Mouse (Mus musculus) liver, postnatal 0 days (tissue): ENCODE data around the gene Tnnt2.

Experiments
- CTCF ChIP-seq: sonication (generic); IDR thresholded peaks from 2 replicates; pipeline ENCODE4 v1.5.1; 2016; ENCODE audit warnings: antibody characterized with exemption, low read depth
- EP300 ChIP-seq: IDR thresholded peaks from 2 replicates; pipeline ENCODE4 v1.6.1; 2016; ENCODE audit warnings: antibody characterized with exemption, low read depth, mild to moderate bottlenecking

DNA sequence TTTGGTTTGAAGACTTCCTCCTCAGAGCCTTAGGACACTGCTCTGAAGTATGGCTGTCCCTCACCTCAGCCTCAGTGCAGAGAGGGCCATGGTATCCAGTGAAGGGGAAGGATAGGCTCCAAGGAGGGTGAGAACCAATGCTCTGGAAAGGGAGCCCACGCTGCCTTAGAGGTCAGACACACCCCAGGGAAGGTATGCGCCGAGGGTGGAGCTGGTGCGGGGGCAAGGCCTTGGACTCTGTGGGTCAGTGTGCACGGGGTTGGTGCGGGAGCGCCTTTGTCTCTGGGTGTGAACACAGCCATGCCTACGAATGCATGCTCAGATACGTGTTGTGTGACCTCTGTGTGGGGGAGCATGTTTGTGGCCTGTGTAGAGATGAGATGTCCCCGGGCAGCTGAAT is 16.1 kb upstream of the Tnnt2 start:
- TF ChIP-seq EP300 (no peak), CTCF (no peak)
